Mouse (Mus musculus) cerebellum, adult 2 months (tissue): ENCODE measurements around the gene Arl16.

Experiments used
- CTCF ChIP-seq: fragments of 200-500 bp; IDR thresholded peaks from 2 replicates; pipeline ENCODE4 v1.5.1; 2011; ENCODE audit warnings: low read depth, mild to moderate bottlenecking, control low read depth, low read length, moderate library complexity, borderline replicate concordance; ENCODE audit not compliant: insufficient read depth
- POLR2A ChIP-seq: fragments of 200-500 bp; IDR thresholded peaks from 2 replicates; pipeline ENCODE4 v1.6.1; 2011; ENCODE audit warnings: low read length, control low read depth, borderline replicate concordance; ENCODE audit not compliant: insufficient read depth

GRCm38 (mm10) chr11:120437152-120437856, 30.1 kb downstream of the Arl16 start, which contains the start of gene Nploc4:
- TF ChIP-seq CTCF: no peak
- peak; percentile 62 for TF ChIP-seq POLR2A
